7 mouse cellular contexts compared by ENCODE assay signal in genomic region chr7:41599932-41600548, GRCm38 (mm10). TPM values are rescaled to one million over a fixed set of nuclear protein-coding genes. Genes with fewer than 3 reads are reported as not detected.
DNase-seq lines count a peak whose midpoint lies in the region; ATAC-seq lines count a peak whose summit lies in the region.

No protein-coding gene starts in this region.

- no peaks in the 10 kb centered on the region for H3K9me3 ChIP-seq in neural tube, embryonic 11.5 days (ENCODE audit: control insufficient read depth, low read length)
- H3K9me3 ChIP-seq in hindbrain, embryonic 14.5 days (ENCODE audit: control insufficient read depth, low read length), result no peaks in the 10 kb centered on the region
- H3K9me3 ChIP-seq in midbrain, embryonic 11.5 days (ENCODE audit: control insufficient read depth, low read length), result no peaks in the 10 kb centered on the region

- ATAC-seq in neural tube, embryonic 11.5 days (ENCODE audit: insufficient read depth, low FRiP score, low TSS enrichment), result no peak
- ATAC-seq in hindbrain, embryonic 14.5 days (ENCODE audit: low FRiP score), result no peak
- no peak for ATAC-seq in midbrain, embryonic 11.5 days (ENCODE audit: low FRiP score)
- ATAC-seq in monocyte, adult 5-6 weeks (replicated peaks; ENCODE audit: insufficient number of reproducible peaks, low FRiP score, low TSS enrichment, poor library complexity, severe bottlenecking), result no peak

- H3K27me3 ChIP-seq in neural tube, embryonic 11.5 days (ENCODE audit: control insufficient read depth, insufficient read depth, low read length), result no peaks in the 10 kb centered on the region
- H3K27me3 ChIP-seq in hindbrain, embryonic 14.5 days (ENCODE audit: control insufficient read depth, insufficient read depth, low read length), result no peaks in the 10 kb centered on the region
- H3K27me3 ChIP-seq in midbrain, embryonic 11.5 days (ENCODE audit: control insufficient read depth, insufficient read depth, low read length), result no peaks in the 10 kb centered on the region

- H3K4me2 ChIP-seq in neural tube, embryonic 11.5 days (ENCODE audit: low read depth), result peak overlapping the region; percentile 66
- peak overlapping the region; percentile 92 for H3K4me2 ChIP-seq in hindbrain, embryonic 14.5 days (replicated peaks)
- H3K4me2 ChIP-seq in midbrain, embryonic 11.5 days, result peak overlapping the region; percentile 42

- H3K36me3 ChIP-seq in neural tube, embryonic 11.5 days (ENCODE audit: control insufficient read depth, insufficient read depth, low read length), result no peaks in the 10 kb centered on the region
- no peaks in the 10 kb centered on the region for H3K36me3 ChIP-seq in hindbrain, embryonic 14.5 days (replicated peaks; ENCODE audit: control insufficient read depth, insufficient read depth)
- H3K36me3 ChIP-seq in midbrain, embryonic 11.5 days (ENCODE audit: control insufficient read depth, insufficient read depth, low read length), result no peaks in the 10 kb centered on the region

- DNase-seq in neural tube, embryonic 11.5 days (ENCODE audit: low spot score), result no peak
- DNase-seq in neural tube, embryonic 10.5 days (ENCODE audit: extremely low spot score, low spot score), result no peak
- peak; percentile 31 for DNase-seq in embryo, embryonic 10 days (ENCODE audit: low spot score)
- no peak for DNase-seq in hindbrain, embryonic 14.5 days (ENCODE audit: low spot score)
- DNase-seq in midbrain, embryonic 11.5 days (ENCODE audit: low spot score, missing footprints), result peak; percentile 86
- no peak for DNase-seq in cerebellum, adult 11 months

- H3K27ac ChIP-seq in neural tube, embryonic 11.5 days (ENCODE audit: low read depth, low read length), result no peak overlapping the region
- no peak overlapping the region; the same call in 1 of the 2 replicates for H3K27ac ChIP-seq in hindbrain, embryonic 14.5 days
- no peak overlapping the region for H3K27ac ChIP-seq in midbrain, embryonic 11.5 days (ENCODE audit: low read depth, low read length)

- H3K4me3 ChIP-seq in neural tube, embryonic 11.5 days (ENCODE audit: low read depth, low read length), result peak overlapping the region; percentile 64
- peak overlapping the region; percentile 65 for H3K4me3 ChIP-seq in hindbrain, embryonic 14.5 days (replicated peaks; ENCODE audit: low read length)
- peak overlapping the region; percentile 56 for H3K4me3 ChIP-seq in midbrain, embryonic 11.5 days (ENCODE audit: low read depth, low read length)

- H3K9ac ChIP-seq in neural tube, embryonic 11.5 days (ENCODE audit: low read length), result peak overlapping the region; percentile 57
- H3K9ac ChIP-seq in hindbrain, embryonic 14.5 days, result peak overlapping the region; percentile 74
- H3K9ac ChIP-seq in midbrain, embryonic 11.5 days (ENCODE audit: low read length), result peak overlapping the region; percentile 69

- 19% methylated on average over 3 of the region's 3 CpGs for WGBS in neural tube, embryonic 11.5 days
- WGBS in hindbrain, embryonic 14.5 days, result 15% methylated on average over 3 of the region's 3 CpGs
- WGBS in midbrain, embryonic 11.5 days, result 23% methylated on average over 3 of the region's 3 CpGs

- H3K4me1 ChIP-seq in neural tube, embryonic 11.5 days (ENCODE audit: control insufficient read depth, insufficient read depth, low read length), result no peaks in the 10 kb centered on the region
- peaks cover 14% of the 10 kb centered on the region; the same call in 1 of the 2 replicates for H3K4me1 ChIP-seq in hindbrain, embryonic 14.5 days (replicated peaks; ENCODE audit: control insufficient read depth, insufficient read depth, low read length)
- no peaks in the 10 kb centered on the region; the same call in 1 of the 2 replicates for H3K4me1 ChIP-seq in midbrain, embryonic 11.5 days (ENCODE audit: control insufficient read depth, insufficient read depth, low read length)

RNA-seq across cellular contexts. Expression of gene 2610021A01Rik, which starts 1.0 kb away (rescaled TPM):
- 15.9 and 17.0 TPM in 2 replicates for polyA plus RNA-seq in neural tube, embryonic 11.5 days (2014; fragmentation: Nextera tagmentation; extraction: Ambion mirVana)
- polyA plus RNA-seq in hindbrain, embryonic 14.5 days (2014; fragmentation: Nextera tagmentation; extraction: Ambion mirVana), result 17.1 and 20.8 TPM in 2 replicates
- polyA plus RNA-seq in midbrain, embryonic 11.5 days (2014; fragmentation: Nextera tagmentation; extraction: Ambion mirVana), result 20.0 and 22.6 TPM in 2 replicates
- 7.1 to 21.6 TPM (median 9.3 TPM) in 3 replicates for total RNA-seq in monocyte, adult 5-6 weeks (2017)

RNA-seq across cellular contexts. Expression of gene Gm6871, which starts 26.6 kb away (rescaled TPM):
- polyA plus RNA-seq in neural tube, embryonic 11.5 days (2014; fragmentation: Nextera tagmentation; extraction: Ambion mirVana), result not detected in 2 replicates
- polyA plus RNA-seq in hindbrain, embryonic 14.5 days (2014; fragmentation: Nextera tagmentation; extraction: Ambion mirVana), result not detected in 2 replicates
- not detected in 2 replicates for polyA plus RNA-seq in midbrain, embryonic 11.5 days (2014; fragmentation: Nextera tagmentation; extraction: Ambion mirVana)
- total RNA-seq in monocyte, adult 5-6 weeks (2017), result not detected in 3 replicates

RNA-seq across cellular contexts. Expression of gene Zfp788, which starts 33.0 kb away (rescaled TPM):
- 17.0 and 19.7 TPM in 2 replicates for polyA plus RNA-seq in neural tube, embryonic 11.5 days (2014; fragmentation: Nextera tagmentation; extraction: Ambion mirVana)
- polyA plus RNA-seq in hindbrain, embryonic 14.5 days (2014; fragmentation: Nextera tagmentation; extraction: Ambion mirVana), result 29.2 and 31.8 TPM in 2 replicates
- 18.7 and 22.6 TPM in 2 replicates for polyA plus RNA-seq in midbrain, embryonic 11.5 days (2014; fragmentation: Nextera tagmentation; extraction: Ambion mirVana)
- 8.6 to 11.7 TPM (median 10.1 TPM) in 3 replicates for total RNA-seq in monocyte, adult 5-6 weeks (2017)

Comparison
In these comparisons a context has a peak if more than half of its experiments do, and no peak if none do; other contexts are left out.
1. DNase-seq: peak in embryo, embryonic 10 days (single experiment) and midbrain, embryonic 11.5 days (single experiment); none in neural tube, embryonic 11.5 days (single experiment), neural tube, embryonic 10.5 days (single experiment), hindbrain, embryonic 14.5 days (single experiment) and cerebellum, adult 11 months (single experiment).
2. H3K4me2 ChIP-seq: peak in every context shown above with its lines; median percentile 92 in hindbrain, embryonic 14.5 days; 66 in neural tube, embryonic 11.5 days; 42 in midbrain, embryonic 11.5 days.
3. Peak in every context shown above with its lines, with median percentiles within 50 percentile points of each other: H3K4me3 ChIP-seq and H3K9ac ChIP-seq.